Mouse (Mus musculus) stomach, embryonic 16.5 days (tissue): ENCODE data around the gene Ehd4. TPM values are rescaled to one million over a fixed set of nuclear protein-coding genes. Genes with fewer than 3 reads are reported as not detected.

Experiments used
- ATAC-seq: fragments of 200-750 bp; cut with Nextera tagmentation; 2 replicates; pipeline ENCODE4 v1.8.0; 2017; ENCODE audit warnings: moderate number of reproducible peaks, moderate TSS enrichment; ENCODE audit not compliant: insufficient read depth, low FRiP score
- H3K27ac ChIP-seq: fragments of 300-500 bp; sonication (generic); 2 replicates; pipeline ENCODE4 v1.5.1; 2014; ENCODE audit warnings: low read length
- H3K27me3 ChIP-seq: fragments of 300-500 bp; sonication (generic); 2 replicates; pipeline ENCODE4 v1.6.1; 2014; ENCODE audit warnings: low read length, control low read depth, mixed read lengths; ENCODE audit not compliant: control insufficient read depth, insufficient read depth
- H3K36me3 ChIP-seq: fragments of 300-500 bp; sonication (generic); 2 replicates; pipeline ENCODE4 v1.6.1; 2014; ENCODE audit warnings: low read length; ENCODE audit not compliant: control insufficient read depth, insufficient read depth
- H3K4me1 ChIP-seq: fragments of 300-500 bp; sonication (generic); 2 replicates; pipeline ENCODE4 v1.6.1; 2014; ENCODE audit warnings: low read length, control low read depth, mixed read lengths; ENCODE audit not compliant: control insufficient read depth, insufficient read depth
- H3K4me2 ChIP-seq: fragments of 300-500 bp; sonication (generic); 2 replicates; pipeline ENCODE4 v1.6.1; 2014; ENCODE audit warnings: low read depth, low read length, mixed read lengths
- H3K4me3 ChIP-seq: fragments of 300-500 bp; sonication (generic); replicated peaks from 2 replicates; pipeline ENCODE4 v1.5.1; 2014; ENCODE audit warnings: mild to moderate bottlenecking, low read length
- H3K9ac ChIP-seq: fragments of 300-500 bp; sonication (generic); 2 replicates; pipeline ENCODE4 v1.6.1; 2014; ENCODE audit warnings: low read length
- H3K9me3 ChIP-seq: fragments of 300-500 bp; sonication (generic); replicated peaks from 2 replicates; pipeline ENCODE4 v1.6.1; 2016; ENCODE audit warnings: low read length, control low read depth; ENCODE audit not compliant: control insufficient read depth
- WGBS: fragments of 180-500 bp; shearing (Covaris S2); extraction: QIAGEN DNeasy Blood & Tissue Kit; methylation state at CpG from one replicate; pipeline ENCODE4 v1.1.7; 2014; 5-methylcytosine and 5-hydroxymethylcytosine counted together
- polyA plus RNA-seq: library from polyadenylated mRNA; unstranded; fragments of >200 nt; fragmentation: Nextera tagmentation; extraction: Ambion mirVana; gene quantifications from 2 replicates; pipeline ENCODE4 v1.2.1, GENCODE M21; 2015

Ehd4 gene
- polyA plus RNA-seq, 1 experiment from 2014 or later = 46.5 TPM

- 0 out of 2 replicates have a peak, but pooled peaks cover 2% of the 10 kb centered on the region for H3K4me1 ChIP-seq
- no peak for ATAC-seq
- no peak overlapping the region for H3K27ac ChIP-seq
- H3K4me3 ChIP-seq = no peak overlapping the region
- H3K9me3 ChIP-seq = no peaks in the 10 kb centered on the region
- no peaks in the 10 kb centered on the region for H3K27me3 ChIP-seq
- no peak overlapping the region for H3K9ac ChIP-seq
- no peak overlapping the region for H3K4me2 ChIP-seq
- no peaks in the 10 kb centered on the region for H3K36me3 ChIP-seq
- 85% methylated on average over 12 of the region's 12 CpGs for WGBS
Measured at GRCm38 (mm10) chr2:120054771-120055552, 99.4 kb downstream of the Ehd4 start.

GRCm38 (mm10) chr2:120051405-120051804 lies 103.0 kb downstream of the Ehd4 start:
- 53% methylated on average over 6 of the region's 6 CpGs for WGBS
- no peak for ATAC-seq
- no peaks in the 10 kb centered on the region for H3K36me3 ChIP-seq
- H3K9me3 ChIP-seq = no peaks in the 10 kb centered on the region
- H3K27ac ChIP-seq = no peak overlapping the region
- no peak overlapping the region for H3K4me3 ChIP-seq
- H3K27me3 ChIP-seq = no peaks in the 10 kb centered on the region
- H3K9ac ChIP-seq = no peak overlapping the region
- H3K4me1 ChIP-seq = peaks cover 7% of the 10 kb centered on the region; the same call in 1 of the 2 replicates
- no peak overlapping the region for H3K4me2 ChIP-seq

DNA sequence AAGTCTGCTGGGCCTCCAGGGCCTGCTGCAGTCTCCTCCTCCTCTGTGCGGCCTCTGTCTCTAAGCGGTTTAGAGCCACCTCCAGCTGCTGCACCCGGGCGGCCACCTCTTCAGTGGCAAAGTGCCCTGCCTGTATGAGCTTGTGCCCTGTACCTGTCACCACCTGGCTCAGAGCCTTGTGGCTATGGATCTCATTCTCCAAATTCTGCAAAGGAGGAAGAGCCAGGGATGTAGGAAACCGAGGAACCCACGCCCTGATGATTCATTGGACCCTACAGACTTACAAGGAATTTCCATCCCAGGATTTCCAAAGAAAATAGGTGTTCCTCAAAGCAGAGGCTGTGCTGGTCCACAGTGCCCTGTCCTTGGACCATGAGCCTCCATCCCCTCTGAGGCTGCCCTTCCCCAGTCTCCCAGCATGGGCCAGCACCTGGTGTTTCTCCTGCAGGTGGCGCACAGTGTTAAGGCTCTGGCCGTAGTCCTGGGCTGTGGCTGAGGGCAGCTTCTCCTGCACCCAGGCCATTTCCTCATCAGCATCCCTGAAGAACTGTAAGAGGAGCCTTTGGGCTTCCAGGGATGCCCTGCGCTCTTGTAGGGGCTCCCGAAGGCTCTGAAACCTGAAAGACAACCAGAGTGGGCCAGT lies 104.7 kb downstream of the Ehd4 start:
- Histone ChIP-seq H3K9ac (no peak overlapping the region), H3K4me1 (peaks cover 7% of the 10 kb centered on the region; the same call in 1 of the 2 replicates), H3K9me3 (no peaks in the 10 kb centered on the region), H3K4me3 (no peak overlapping the region), H3K4me2 (no peak overlapping the region), H3K27ac (no peak overlapping the region), H3K27me3 (no peaks in the 10 kb centered on the region), H3K36me3 (no peaks in the 10 kb centered on the region)
- ATAC-seq = 0 out of 2 replicates have a peak, but pooled peaks have one; percentile 37
- 59% methylated on average over 10 of the region's 10 CpGs for WGBS

- Histone ChIP-seq H3K4me1 (peaks cover 16% of the 10 kb centered on the region; the same call in 1 of the 2 replicates), H3K36me3 (no peaks in the 10 kb centered on the region), H3K4me3 (no peak overlapping the region), H3K27ac (no peak overlapping the region), H3K9ac (no peak overlapping the region), H3K9me3 (no peaks in the 10 kb centered on the region), H3K27me3 (no peaks in the 10 kb centered on the region), H3K4me2 (no peak overlapping the region)
- WGBS = 79% methylated on average over 9 of the region's 9 CpGs
- no peak for ATAC-seq
Measured at GRCm38 (mm10) chr2:120048173-120048572, 106.2 kb downstream of the Ehd4 start.

DNA sequence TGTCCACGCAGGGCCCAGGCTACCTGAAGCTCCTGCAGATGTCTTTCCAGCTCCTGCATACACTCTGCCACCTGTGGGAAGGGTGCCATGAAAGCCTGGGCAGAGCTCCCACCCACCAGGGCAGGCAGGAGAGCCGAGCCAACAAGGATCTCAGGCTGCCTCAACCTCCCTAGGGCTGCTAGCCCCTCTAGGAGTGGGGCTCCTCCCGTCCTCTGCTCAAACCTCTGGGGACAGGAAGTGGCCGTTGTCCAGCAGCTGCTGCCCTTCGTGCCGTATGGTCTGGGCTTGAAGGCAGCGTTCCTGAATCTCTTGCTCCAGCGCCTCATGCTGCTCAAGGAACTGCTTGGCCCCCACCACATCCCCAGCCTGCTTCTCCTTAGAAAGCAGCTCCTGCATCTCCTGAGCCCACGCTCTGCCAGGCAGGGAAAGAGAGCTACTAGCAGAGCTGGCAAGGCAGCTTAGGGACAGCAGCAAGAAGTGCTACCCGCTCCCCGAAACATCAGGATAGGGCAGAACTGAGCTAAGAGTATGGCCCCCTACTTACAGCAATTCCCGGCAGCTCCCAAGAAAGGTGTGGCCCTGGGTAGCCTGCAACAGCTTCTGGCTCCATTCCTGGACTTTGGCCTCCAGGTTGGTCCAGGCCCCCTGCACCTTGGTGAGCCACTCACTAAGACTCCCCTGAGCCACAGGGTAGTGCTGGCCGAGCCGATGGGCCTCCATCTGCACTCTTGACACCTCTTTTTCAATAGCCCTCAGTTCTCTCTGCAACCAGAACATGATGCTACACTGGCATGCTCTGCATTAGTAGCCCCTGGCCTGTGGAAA lies 107.7 kb downstream of the Ehd4 start:
- no peak overlapping the region for H3K4me3 ChIP-seq
- H3K27ac ChIP-seq = no peak overlapping the region
- H3K4me2 ChIP-seq = 0 out of 2 replicates have a peak overlapping the region, but pooled peaks have one; percentile 10
- peaks cover 16% of the 10 kb centered on the region; the same call in 1 of the 2 replicates for H3K4me1 ChIP-seq
- peak overlapping the region; percentile 32 for H3K9ac ChIP-seq
- H3K27me3 ChIP-seq = no peaks in the 10 kb centered on the region
- no peaks in the 10 kb centered on the region for H3K9me3 ChIP-seq
- H3K36me3 ChIP-seq = peaks cover 3% of the 10 kb centered on the region; the same call in 1 of the 2 replicates
- peak; percentile 48; the same call in 1 of the 2 replicates for ATAC-seq
- WGBS = 57% methylated on average over 14 of the region's 14 CpGs

DNA sequence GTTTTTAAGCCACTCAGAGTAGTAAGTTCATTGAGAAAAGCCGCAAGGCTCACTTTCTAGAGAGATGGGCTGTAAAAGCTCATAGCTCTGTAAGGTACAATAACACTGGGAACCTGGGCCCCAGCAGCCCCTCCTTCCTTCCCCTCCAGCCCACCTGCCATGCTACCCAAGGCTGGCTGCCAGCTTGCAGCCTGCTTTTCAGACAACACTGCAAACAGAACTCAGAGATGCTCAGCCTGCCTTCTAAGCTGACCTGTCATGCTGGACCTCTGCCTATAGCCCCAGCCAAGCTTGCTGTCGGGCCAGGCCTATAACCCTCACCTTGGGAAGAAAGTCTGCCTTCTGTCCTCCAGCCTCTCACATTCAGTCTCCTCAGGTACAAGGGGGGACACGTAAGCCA lies 109.7 kb downstream of the Ehd4 start:
- Histone ChIP-seq H3K36me3 (peaks cover 9% of the 10 kb centered on the region), H3K4me1 (peaks cover 14% of the 10 kb centered on the region; the same call in 1 of the 2 replicates), H3K27me3 (no peaks in the 10 kb centered on the region), H3K9ac (no peak overlapping the region), H3K4me2 (no peak overlapping the region), H3K4me3 (no peak overlapping the region), H3K9me3 (no peaks in the 10 kb centered on the region), H3K27ac (peak overlapping the region; percentile 12; the same call in 1 of the 2 replicates)
- ATAC-seq = no peak
- 69% methylated on average over 3 of the region's 3 CpGs for WGBS

GRCm38 (mm10) chr2:120044101-120044603 lies 110.3 kb downstream of the Ehd4 start:
- Histone ChIP-seq H3K9ac (0 out of 2 replicates have a peak overlapping the region, but pooled peaks have one; percentile 5), H3K4me2 (no peak overlapping the region), H3K4me3 (no peak overlapping the region), H3K27ac (peak overlapping the region; percentile 34; the same call in 1 of the 2 replicates), H3K9me3 (no peaks in the 10 kb centered on the region), H3K36me3 (peaks cover 9% of the 10 kb centered on the region), H3K4me1 (peaks cover 14% of the 10 kb centered on the region; the same call in 1 of the 2 replicates), H3K27me3 (no peaks in the 10 kb centered on the region)
- WGBS = 46% methylated on average over 4 of the region's 4 CpGs
- ATAC-seq = peak; percentile 82

DNA sequence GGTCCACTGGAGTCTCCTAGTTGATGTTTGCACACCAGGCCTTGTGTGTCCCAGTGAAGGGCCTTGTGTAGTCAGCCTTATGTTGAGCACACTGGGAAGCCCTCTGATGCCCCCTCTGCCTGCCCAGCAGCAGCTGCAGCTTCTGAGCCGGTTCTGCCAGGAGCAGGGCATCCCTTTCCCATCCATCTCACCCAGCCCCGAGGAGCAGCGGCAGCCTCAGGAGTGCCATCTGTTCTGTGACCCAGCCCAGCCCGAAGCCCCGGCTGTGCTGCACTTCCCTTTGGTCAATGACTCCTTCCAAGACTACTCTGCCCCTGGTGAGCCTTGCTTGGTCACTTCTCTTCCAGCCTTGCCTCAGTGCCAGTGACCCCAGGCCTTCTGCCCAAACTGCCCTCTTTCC lies 113.4 kb downstream of the Ehd4 start:
- H3K27me3 ChIP-seq = no peaks in the 10 kb centered on the region
- no peak for ATAC-seq
- no peak overlapping the region for H3K4me3 ChIP-seq
- no peak overlapping the region for H3K27ac ChIP-seq
- H3K36me3 ChIP-seq = peaks cover 21% of the 10 kb centered on the region
- no peaks in the 10 kb centered on the region for H3K9me3 ChIP-seq
- no peak overlapping the region for H3K4me2 ChIP-seq
- H3K4me1 ChIP-seq = peaks cover 9% of the 10 kb centered on the region; the same call in 1 of the 2 replicates
- no peak overlapping the region for H3K9ac ChIP-seq
- 85% methylated on average over 5 of the region's 5 CpGs for WGBS
